Mouse (Mus musculus) embryonic fibroblast, embryonic 13.5 days (primary cell): ENCODE measurements at regions not wholly inside any gene's neighbourhood (a gene's known extent, or its start where the extent isn't known, plus 50 kb on each side); places are given as distances from the start of the nearest gene placed in this dataset.

Experiments used
- CTCF ChIP-seq: IDR thresholded peaks from 2 replicates; pipeline ENCODE4 v1.5.1; 2011; ENCODE audit warnings: mild to moderate bottlenecking, control low read depth, low read length, moderate library complexity, borderline replicate concordance; ENCODE audit not compliant: insufficient read depth
- POLR2A ChIP-seq: IDR thresholded peaks from 2 replicates; pipeline ENCODE4 v1.6.1; 2011; ENCODE audit warnings: low read depth, mild to moderate bottlenecking, control low read depth, low read length, moderate library complexity

GRCm38 (mm10) chr14:9242118-9242517 is 576.1 kb upstream of the 4930452B06Rik start:
- TF ChIP-seq POLR2A, result no peak
- TF ChIP-seq CTCF, result no peak
